19 mouse cellular contexts compared by ENCODE assay signal in the genomic region with DNA sequence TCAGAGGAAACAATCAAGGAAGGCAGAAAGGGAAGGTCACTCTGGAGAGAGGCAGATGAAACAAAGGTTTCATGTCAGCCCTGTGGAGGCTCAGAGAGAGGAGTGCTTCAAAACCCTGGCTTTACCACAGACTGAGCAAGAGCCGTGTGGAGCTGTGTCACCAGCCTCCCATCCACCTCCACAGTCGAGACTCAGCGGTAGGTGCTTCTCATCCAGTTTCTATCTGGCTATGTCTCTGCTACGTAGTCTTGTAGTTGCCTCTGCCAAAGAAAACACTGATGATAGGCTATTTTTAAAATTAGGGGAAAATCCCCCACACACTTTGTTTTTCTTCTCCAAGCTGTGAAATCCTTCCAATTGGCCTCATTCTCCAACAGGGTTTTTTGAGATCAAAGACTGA. TPM values are rescaled to one million over a fixed set of nuclear protein-coding genes. Genes with fewer than 3 reads are reported as not detected.
DNase-seq lines count a peak whose midpoint lies in the region; ATAC-seq and TF ChIP-seq lines count a peak whose summit lies in the region.
"Had no signal": no experiment of that assay in that cellular context is flagged by ENCODE, and none has a peak within 500 bp of the region (broad histone marks: within the 10 kb centered on the region; RNA-seq: fewer than 3 reads in every experiment).

No protein-coding gene starts in this region.

- H3K9me3 ChIP-seq in forebrain, embryonic 13.5 days (replicated peaks) = no peaks in the 10 kb centered on the region
- no peaks in the 10 kb centered on the region for H3K9me3 ChIP-seq in forebrain, embryonic 10.5 days
- H3K9me3 ChIP-seq: heart, embryonic 10.5 days; megakaryocyte, embryonic 14.5 days had no signal

- DNase-seq in forebrain, embryonic 10.5 days (ENCODE audit: extremely low spot score, low spot score) = no peak
- DNase-seq in kidney, adult 2 months = no peak
- no peak for DNase-seq in kidney, adult 8-10 months
- no peak for DNase-seq in Patski (ENCODE audit: low read depth, low spot score)
- no peak for DNase-seq in cerebellum, adult 9-10 months
- no peak for DNase-seq in adrenal gland, postnatal 36 days
- DNase-seq: adrenal gland, adult 2 months; cerebellum, adult 11-12 months; gastrocnemius, adult 2 months; kidney, postnatal 4 days; liver; liver, postnatal 0 days; lung, postnatal 14 days; right cerebral cortex, postnatal 4 days had no signal

- peak overlapping the region; percentile 51 for H3K27ac ChIP-seq in forebrain, embryonic 13.5 days
- H3K27ac ChIP-seq in forebrain, embryonic 10.5 days = no peak overlapping the region
- peak overlapping the region; percentile 66; the same call in 1 of the 2 replicates for H3K27ac ChIP-seq in kidney, adult 2 months (ENCODE audit: insufficient read depth, low read depth, low read length)
- H3K27ac ChIP-seq: heart, embryonic 10.5 days had no signal

- no peak overlapping the region for H3K4me3 ChIP-seq in forebrain, embryonic 13.5 days
- H3K4me3 ChIP-seq in forebrain, embryonic 10.5 days = no peak overlapping the region
- no peak overlapping the region for H3K4me3 ChIP-seq in kidney, adult 2 months (ENCODE audit: insufficient read depth, low read depth, low read length)
- H3K4me3 ChIP-seq: gastrocnemius, adult 2 months; heart, embryonic 10.5 days; megakaryocyte, embryonic 14.5 days had no signal

- no peak overlapping the region for H3K9ac ChIP-seq in forebrain, embryonic 13.5 days
- H3K9ac ChIP-seq: liver, postnatal 0 days had no signal

- no peak overlapping the region for H3K4me2 ChIP-seq in forebrain, embryonic 13.5 days

- CTCF ChIA-PET in Patski (lab: Charles Lee) = interaction anchor here (1.2 to 1.6 kb wide), 2 partner anchors 19 to 80 kb away, joined by 3 to 8 read pairs; no protein-coding TSS in a partner anchor

- no peak for TF ChIP-seq POLR2A in kidney, adult 2 months (IDR thresholded peaks at IDR 0.05; ENCODE audit: low read depth, low read length)

- 39% methylated on average over 4 of the region's 4 CpGs for WGBS in forebrain, embryonic 13.5 days
- WGBS in forebrain, embryonic 10.5 days = 63% methylated on average over 4 of the region's 4 CpGs
- 51% methylated on average over 4 of the region's 4 CpGs for WGBS in kidney, adult 2 months

- in situ Hi-C loops in Patski (cut with MboI; ENCODE audit: low pct_unique_long_range_greater_than_20kb) = loop anchor here (5.0 to 25.0 kb wide), 3 partner anchors 80 to 975 kb away; a partner anchor contains a TSS

- peaks cover 3% of the 10 kb centered on the region; the same call in 1 of the 2 replicates for H3K36me3 ChIP-seq in forebrain, embryonic 13.5 days (ENCODE audit: poor library complexity, severe bottlenecking)
- H3K36me3 ChIP-seq in forebrain, embryonic 10.5 days (replicated peaks) = no peaks in the 10 kb centered on the region
- no peaks in the 10 kb centered on the region for H3K36me3 ChIP-seq in kidney, adult 2 months (ENCODE audit: control insufficient read depth, insufficient read depth, low read length)
- H3K36me3 ChIP-seq: heart, embryonic 10.5 days had no signal

- no peak for ATAC-seq in forebrain, embryonic 13.5 days
- peak; percentile 57 for ATAC-seq in Patski
- ATAC-seq in inflammation-experienced regulatory T-cells, adult 6 months = peak; percentile 25
- ATAC-seq: liver, postnatal 0 days; midbrain, embryonic 16.5 days had no signal

- POLR2A ChIA-PET in Patski (lab: Charles Lee) = interaction anchor here (0.6 to 0.8 kb wide), 2 partner anchors 16 to 1076 kb away, joined by 3 to 7 read pairs; no protein-coding TSS in a partner anchor

- peaks cover 19% of the 10 kb centered on the region for H3K4me1 ChIP-seq in forebrain, embryonic 13.5 days
- peaks cover 21% of the 10 kb centered on the region for H3K4me1 ChIP-seq in forebrain, embryonic 10.5 days
- H3K4me1 ChIP-seq in kidney, adult 2 months (ENCODE audit: control insufficient read depth, insufficient read depth, low read length) = peaks cover 10% of the 10 kb centered on the region; the same call in 1 of the 2 replicates

- H3K27me3 ChIP-seq in forebrain, embryonic 13.5 days = no peaks in the 10 kb centered on the region
- H3K27me3 ChIP-seq in forebrain, embryonic 10.5 days (ENCODE audit: poor library complexity, severe bottlenecking) = no peaks in the 10 kb centered on the region
- H3K27me3 ChIP-seq in kidney, adult 2 months (replicated peaks; ENCODE audit: control insufficient read depth, insufficient read depth, low read length) = no peaks in the 10 kb centered on the region
- no peaks in the 10 kb centered on the region for H3K27me3 ChIP-seq in Patski

- no peak for TF ChIP-seq CTCF in kidney, adult 2 months (conservative IDR thresholded peaks at IDR 0.05; ENCODE audit: insufficient read depth, insufficient read length, low read depth, low read length)
- no peak for TF ChIP-seq CTCF in Patski (IDR thresholded peaks at IDR 0.05)

RNA-seq across cellular contexts. Expression of a gene that starts 25.9 kb away (rescaled TPM):
- 15.7 and 16.6 TPM in 2 replicates for polyA plus RNA-seq in forebrain, embryonic 13.5 days (2015; fragmentation: Nextera tagmentation; extraction: Ambion mirVana)
- 9.1 TPM in 2 replicates for polyA plus RNA-seq in forebrain, embryonic 10.5 days (2016; fragmentation: Nextera tagmentation; extraction: Ambion mirVana)
- polyA plus RNA-seq in kidney, adult 2 months (2012; rRNA removed) = 11.5 and 11.9 TPM in 2 replicates
- 20.7 TPM for polyA plus RNA-seq in Patski (2021)
- polyA plus RNA-seq in inflammation-experienced regulatory T-cells, adult 6 months (2017; shearing (Covaris generic)) = 10 to 100 TPM; 14.7 to 26.3 (median 15.4) TPM
- 10 to 100 TPM; 34.8 to 59.8 TPM for total RNA-seq in adrenal gland, postnatal 36 days (2021)
